Mouse (Mus musculus): ENCODE measurements around the gene Kmo.

Kmo gene

GRCm38 (mm10) chr1:175699375-175699774 is 79.2 kb downstream of the Kmo start:
- no peak for DNase-seq (ENCODE audit: low spot score)

DNA sequence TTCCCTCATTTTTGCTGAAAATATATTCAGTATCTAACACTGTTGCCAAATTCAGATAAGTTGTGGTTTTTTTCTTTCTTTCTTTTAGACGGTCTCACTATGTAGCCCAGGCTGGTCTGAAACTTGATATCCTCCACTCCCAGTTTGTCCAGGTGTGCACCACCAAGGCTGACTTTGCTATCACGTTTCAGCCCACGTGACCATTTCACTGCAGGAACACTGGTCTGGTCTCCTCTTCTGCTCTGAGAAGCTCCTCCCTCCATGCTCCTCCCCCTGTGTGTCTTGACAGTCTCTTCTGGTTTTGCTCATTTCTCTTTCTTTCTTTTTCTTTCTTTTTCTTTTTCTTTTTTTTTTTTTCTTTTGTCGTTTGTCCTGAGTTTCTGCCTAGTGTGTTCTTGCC is 79.6 kb downstream of the Kmo start:
- no peak for DNase-seq (ENCODE audit: low spot score)

GRCm38 (mm10) chr1:175701145-175701544 is 81.0 kb downstream of the Kmo start:
- no peak for DNase-seq (ENCODE audit: low spot score)

DNA sequence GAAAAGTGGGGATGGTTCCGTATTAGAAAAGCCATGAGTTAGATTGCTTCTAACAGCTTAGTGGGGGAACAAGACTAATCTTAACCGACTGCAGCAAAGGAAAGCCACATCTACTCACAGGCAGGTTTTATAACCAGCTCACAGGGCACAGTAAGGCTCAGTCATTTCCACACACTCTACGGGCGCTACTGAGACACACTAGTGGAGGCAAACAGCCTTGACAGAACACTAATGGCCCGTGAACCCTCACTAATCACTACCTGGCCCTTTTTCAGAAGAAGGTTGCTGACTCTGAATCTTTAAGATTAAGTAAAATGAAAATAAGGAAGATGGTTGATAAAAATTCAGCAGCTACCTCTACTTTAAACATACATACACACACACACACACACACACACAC is 87.4 kb downstream of the Kmo start:
- no peak for DNase-seq (ENCODE audit: low spot score)

- DNase-seq (ENCODE audit: low spot score): no peak
These were observed 87.8 kb downstream of the Kmo start for GRCm38 (mm10) chr1:175708013-175708412.

Data from ovary, postnatal 10 days (tissue).